Mouse (Mus musculus): ENCODE data around the gene Cd7.
"Not testable (repeated sequence)": the region's sequence is repeated elsewhere in the genome, so short reads cannot be mapped to it uniquely, and the experiment has no call there.

Gene Cd7

GRCm38 (mm10) chr11:121039302-121039701 is at the start of gene Cd7:
Gene Cd7, minus strand, starts transcription at chr11:121039418.
- DNase-seq = no peak

- DNase-seq = no peak
Observed at GRCm38 (mm10) chr11:121088997-121089396, 49.8 kb upstream of the Cd7 start.

GRCm38 (mm10) chr11:121086296-121086695 is 47.1 kb upstream of the Cd7 start:
- peak; percentile 35 to 58 for DNase-seq

DNA sequence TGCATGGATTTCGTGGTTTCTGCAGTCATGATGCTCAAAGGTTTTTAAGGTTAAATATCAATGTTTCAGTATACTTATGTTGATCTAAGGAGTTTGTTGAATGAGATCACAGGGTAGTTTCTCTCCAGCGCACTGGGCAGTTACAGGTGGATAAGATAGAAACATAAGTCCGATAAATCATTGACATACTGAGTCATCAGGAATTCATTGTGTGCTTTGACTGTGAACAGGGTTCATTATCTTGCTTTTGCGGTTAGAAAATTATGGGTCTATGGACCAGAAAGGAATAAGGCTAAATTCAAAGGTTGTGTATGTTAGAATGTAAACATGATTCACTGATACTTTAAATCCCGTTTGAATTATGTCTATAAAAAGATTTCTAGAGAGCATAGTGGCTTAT is 46.0 kb upstream of the Cd7 start:
- peak in 1 of 2 experiments; percentile 43 for DNase-seq

DNA sequence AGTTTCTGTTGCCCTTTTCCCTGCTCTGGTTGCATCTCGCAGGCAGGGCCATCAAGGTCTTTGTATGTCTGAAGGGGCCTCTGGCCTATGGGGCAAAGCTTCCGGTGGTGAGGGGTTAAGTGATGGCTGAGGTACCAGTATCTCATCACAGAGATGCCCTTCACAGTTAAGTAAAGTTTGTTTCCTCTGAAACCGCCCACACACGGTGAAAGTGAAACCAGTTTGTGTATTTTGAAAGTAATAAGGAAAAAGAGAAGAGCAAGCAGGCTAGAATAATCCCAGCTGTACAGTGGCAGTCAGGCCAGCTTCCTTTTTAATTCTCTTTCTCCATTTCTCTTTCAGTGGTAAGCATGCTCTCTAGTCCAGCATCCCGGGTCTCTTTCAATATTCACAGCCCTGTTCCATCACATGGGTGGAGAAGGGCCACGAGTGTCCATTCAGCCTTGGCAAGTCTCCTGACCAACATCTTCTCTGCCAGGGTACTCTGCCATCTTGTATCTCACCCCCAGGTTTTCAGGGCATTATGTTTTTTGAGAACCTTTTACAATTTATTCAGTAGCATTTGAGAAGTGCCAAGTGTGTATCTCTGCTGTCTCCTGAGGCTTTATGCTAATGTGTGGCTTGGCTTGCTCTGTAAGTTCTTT is 43.8 kb upstream of the Cd7 start:
- DNase-seq = peak in 1 of 2 experiments; percentile 33

- no peak for DNase-seq
Observed at GRCm38 (mm10) chr11:121082250-121082649, 43.0 kb upstream of the Cd7 start.

DNA sequence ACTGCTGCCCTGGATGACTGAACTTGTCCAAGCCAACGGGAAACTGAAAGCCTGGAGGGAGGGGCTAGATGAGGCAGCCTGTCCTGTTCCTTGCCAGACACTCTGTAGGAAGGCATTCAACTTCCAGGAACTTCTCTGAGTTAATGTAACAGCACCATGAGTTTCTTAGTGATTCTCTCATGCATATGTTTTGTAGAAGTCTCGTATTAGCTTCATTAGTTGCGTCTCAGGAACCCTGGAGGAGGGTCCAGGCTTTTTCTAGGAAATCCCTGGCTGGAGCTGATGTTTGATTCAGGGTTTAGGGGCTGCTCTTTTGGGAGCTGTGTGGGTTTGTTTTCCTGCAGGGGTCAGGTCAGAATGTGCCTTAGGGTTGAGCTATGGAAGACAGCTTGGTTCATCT is 41.9 kb upstream of the Cd7 start, which contains the start of gene Sectm1a:
Gene Sectm1a, minus strand, starts transcription at position 101 of the 400 bp plus-strand sequence.
- no peak for DNase-seq

GRCm38 (mm10) chr11:121080330-121080729 is 41.1 kb upstream of the Cd7 start:
- no peak for DNase-seq

GRCm38 (mm10) chr11:121075655-121076054 is 36.4 kb upstream of the Cd7 start:
- no peak for DNase-seq

DNA sequence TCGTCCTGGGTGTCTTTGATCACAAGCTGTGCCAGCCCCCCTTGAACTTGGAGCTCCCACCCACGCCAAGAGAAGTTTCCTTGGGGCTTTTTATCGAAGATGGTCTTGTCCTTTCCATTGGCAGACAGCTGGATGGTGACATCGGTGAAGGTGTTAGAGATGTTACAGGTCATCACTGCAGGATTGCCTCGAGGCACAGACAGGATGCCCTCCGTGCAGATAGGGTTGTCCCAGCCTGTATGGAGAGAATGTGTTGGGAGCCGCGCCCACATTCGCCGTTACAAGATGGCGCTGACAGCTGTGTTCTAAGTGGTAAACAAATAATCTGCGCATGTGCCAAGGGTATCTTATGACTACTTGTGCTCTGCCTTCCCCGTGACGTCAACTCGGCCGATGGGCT is 30.4 kb upstream of the Cd7 start:
- not testable (repeated sequence) for DNase-seq

GRCm38 (mm10) chr11:121067895-121068294 is 28.7 kb upstream of the Cd7 start:
- DNase-seq = peak; percentile 46 to 56

DNA sequence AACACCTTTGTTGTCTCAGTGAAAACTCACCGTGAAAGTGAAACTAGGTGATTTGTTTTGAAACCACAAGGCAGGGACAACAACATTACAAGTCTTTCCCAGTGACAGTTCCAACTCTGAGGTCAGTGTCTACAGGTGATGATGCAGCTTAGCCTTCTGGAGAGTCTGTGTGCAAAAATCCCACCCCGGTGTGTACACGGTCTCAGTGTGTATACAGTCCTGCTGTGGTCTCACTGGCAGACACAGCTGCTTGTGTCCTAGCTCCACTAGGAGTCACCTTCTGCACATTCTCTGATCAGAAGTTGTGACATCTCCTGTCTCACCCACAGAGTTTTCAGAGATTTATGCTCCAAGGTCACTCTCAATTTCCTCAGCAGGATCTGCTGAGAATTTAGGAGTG is 25.0 kb upstream of the Cd7 start:
- peak; percentile 37 to 53 for DNase-seq

- DNase-seq = peak; percentile 65 to 66
Observed at GRCm38 (mm10) chr11:121063379-121063778, 24.2 kb upstream of the Cd7 start, which contains the start of gene Sectm1b. Gene Sectm1b, minus strand, starts transcription at chr11:121063569.

DNA sequence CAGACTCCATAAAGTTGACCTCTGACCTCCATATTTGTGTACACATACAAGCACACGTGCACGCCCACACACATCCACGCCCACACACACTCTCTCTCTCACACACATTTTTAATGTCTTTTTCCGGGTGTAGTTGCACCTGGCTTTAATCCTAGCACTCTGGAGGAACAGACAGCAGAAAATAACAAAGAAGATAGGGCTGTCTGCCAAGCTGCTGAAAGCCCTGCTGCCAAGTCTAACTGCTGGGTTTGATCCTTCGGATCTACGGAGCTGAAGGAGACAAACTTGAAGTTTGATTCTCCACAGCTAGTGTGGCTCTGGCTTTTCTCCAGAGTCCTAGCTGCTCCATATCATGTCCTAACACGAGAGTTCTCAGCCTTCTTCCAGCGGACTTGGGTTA is 22.4 kb upstream of the Cd7 start:
- peak in 1 of 2 experiments; percentile 34 for DNase-seq

GRCm38 (mm10) chr11:121060401-121061067 is 21.3 kb upstream of the Cd7 start:
- DNase-seq = not testable (repeated sequence)

DNA sequence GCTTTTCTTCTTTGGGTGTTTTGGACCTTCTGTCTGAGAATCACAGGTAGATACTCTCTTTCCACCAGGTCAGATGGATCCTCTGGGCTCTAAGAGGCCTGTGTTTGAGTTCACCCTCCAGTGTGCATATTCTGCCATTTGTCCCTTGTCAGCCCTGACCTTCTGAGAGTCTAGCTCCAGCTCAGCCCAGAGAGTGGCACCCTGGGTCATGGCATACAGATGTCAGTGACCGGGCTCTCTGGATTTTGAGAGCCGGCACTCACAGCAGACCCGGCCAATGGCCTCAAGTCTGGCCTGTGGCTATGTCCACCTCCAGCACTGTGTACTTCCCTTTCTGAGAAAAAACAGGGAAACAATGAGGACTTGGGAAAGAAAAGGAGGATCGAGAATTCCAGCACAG is 20.3 kb upstream of the Cd7 start:
- no peak for DNase-seq

DNA sequence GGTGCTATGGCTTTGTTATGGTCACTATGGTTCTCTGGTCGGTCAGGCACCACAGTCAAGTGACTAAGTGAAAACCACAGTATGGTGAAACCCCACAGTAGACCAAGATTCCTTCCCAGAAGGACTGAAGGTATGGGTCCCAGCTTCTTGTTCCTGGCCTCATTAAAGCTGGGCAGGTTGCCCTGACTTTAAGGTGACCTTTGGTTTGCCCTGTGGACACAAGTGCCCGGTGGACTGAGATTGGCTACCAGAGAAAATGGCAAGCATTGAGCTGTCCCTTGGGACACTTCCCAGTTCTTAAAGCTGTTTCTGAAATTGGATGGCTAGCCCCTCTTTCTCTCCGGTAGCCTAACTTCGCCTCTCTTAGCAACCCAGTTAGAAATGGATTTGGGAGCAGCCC is 19.7 kb upstream of the Cd7 start:
- peak; percentile 78 to 79 for DNase-seq

GRCm38 (mm10) chr11:121058122-121058521 is 18.9 kb upstream of the Cd7 start:
- peak; percentile 84 to 94 for DNase-seq

DNA sequence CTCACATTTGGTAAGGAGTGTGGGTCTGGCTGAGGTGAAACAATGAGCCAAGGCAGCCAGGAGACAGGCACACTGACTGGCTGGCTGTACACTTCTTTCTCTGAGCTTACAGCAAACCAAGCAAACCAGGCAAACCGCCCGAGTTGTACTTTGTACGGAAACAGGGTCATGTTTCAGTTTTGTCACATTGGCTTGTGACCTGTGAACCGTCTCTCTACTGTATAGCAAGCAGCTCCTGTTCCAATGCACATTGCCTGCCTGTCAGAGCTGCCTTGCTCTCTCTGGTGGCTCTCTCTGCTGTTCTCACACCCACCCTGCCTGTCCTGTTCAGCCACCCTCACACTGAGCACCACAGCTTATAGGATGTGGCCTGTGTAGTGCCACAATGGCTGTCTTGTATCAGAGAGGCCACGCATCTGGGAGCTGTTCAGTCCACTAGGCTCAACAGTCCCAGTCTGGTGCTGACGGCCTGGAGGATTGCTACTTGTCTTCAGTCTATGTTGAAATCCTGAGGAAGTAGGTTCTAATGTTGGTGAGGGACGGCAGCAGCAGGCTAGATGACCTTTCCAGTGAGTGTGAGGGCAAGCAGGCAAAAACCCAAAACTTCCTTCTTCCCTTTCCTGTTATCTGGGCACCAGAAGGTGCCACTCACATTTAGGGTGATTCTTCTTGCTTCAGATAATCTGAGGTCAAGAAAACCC is 17.5 kb upstream of the Cd7 start:
- peak; percentile 76 to 85 for DNase-seq

- peak; percentile 86 to 92 for DNase-seq
Observed at GRCm38 (mm10) chr11:121053536-121053935, 14.3 kb upstream of the Cd7 start.

DNA sequence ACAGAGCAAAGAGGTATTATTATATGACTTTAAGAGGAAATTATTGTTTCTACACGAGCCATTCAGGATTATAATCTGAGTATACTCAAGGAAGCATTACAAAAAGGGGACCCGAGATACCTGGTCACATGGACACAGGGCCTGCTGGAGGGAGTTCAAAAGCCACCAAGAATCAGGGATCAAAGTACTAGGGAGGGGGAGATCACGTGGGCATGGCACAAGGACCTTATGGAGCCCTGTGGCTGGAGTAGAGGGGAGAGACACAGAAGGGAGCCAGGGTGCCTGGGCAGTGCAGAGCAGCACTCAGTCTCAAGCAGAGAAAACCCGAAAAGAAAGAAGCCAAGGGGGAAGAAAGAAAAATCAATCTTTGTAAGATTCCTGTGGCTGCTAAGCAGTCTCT is 13.2 kb upstream of the Cd7 start:
- peak; percentile 73 to 82 for DNase-seq

DNA sequence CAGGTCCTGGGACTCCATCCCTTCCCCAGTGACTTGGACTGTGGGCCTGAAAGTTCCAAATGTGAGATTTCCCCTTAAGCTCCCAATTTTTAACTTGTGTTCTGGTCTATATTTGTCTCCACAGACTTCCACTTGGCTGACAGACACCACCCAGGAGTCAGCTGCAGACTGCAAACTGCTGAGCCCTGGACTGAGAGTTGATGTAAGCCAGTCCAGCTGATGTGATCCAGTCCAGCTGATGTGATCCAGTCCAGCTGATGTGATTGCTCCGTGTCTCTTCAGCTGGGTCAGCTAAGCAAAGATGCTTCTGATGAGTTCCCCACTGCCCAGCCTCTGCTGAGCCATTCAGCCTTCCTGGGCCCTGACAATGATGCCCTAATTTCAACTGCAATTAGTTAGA is 12.6 kb upstream of the Cd7 start:
- DNase-seq = no peak

GRCm38 (mm10) chr11:121049840-121050239 is 10.6 kb upstream of the Cd7 start:
- DNase-seq = no peak

Measured in kidney, postnatal 36 days (tissue).